ENCODE assay signal across 10 mouse cellular contexts in the genomic region with DNA sequence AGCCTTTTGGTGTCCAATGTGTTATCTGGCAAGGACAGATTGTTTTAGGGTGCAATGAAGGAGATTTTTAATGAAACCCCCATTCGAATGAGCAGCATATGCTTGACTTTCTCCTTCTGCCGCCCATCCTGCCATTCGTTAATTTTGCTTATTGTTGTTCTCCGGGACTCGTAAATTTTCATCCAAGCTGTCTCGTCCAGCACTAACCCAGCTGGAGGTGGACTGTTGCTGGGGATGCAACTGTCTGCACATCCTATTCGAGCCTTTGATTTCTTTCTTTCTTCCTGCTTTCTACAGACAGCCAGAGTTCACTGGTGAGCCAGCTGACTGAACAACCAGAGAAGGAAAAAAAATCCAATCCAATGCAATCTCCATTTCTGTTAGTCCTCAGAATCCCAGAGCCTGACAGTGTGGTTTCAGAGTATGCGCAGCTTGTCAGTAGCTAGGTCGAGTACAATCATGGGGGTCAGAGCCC.
DNase-seq lines count a peak whose midpoint lies in the region; ATAC-seq lines count a peak whose summit lies in the region.
"Had no signal": no experiment of that assay in that cellular context is flagged by ENCODE, and none has a peak within 500 bp of the region (broad histone marks: within the 10 kb centered on the region; RNA-seq: fewer than 3 reads in every experiment).

No protein-coding gene starts in this region.

- intact Hi-C loops in heart, postnatal 10 days (cut with DNase I): no loop called here
- intact Hi-C loops in heart, postnatal 25 days (cut with DNase I): no loop called here

- ATAC-seq in granulocyte monocyte progenitor cell, adult 5-6 weeks (replicated peaks; ENCODE audit: poor library complexity, severe bottlenecking): no peak
- ATAC-seq: intestine, postnatal 0 days; liver, embryonic 12.5 days had no signal

- peak; percentile 6 to 7 for DNase-seq in heart, postnatal 10 days
- DNase-seq in heart, postnatal 25 days (ENCODE audit: low spot score): no peak
- peak; percentile 9 for DNase-seq in right cerebral cortex, adult 18-20 months
- no peak for DNase-seq in right cerebral cortex, postnatal 36 days (ENCODE audit: low spot score in 2 of 2)
- DNase-seq in layer of hippocampus, postnatal 25 days (ENCODE audit: extremely low spot score in 1 of 2, low spot score in 1 of 2): peak; percentile 14 to 34
- peak; percentile 8 for DNase-seq in telencephalon, adult 2 months (ENCODE audit: low read depth, low spot score)
- no peak for DNase-seq in urinary bladder, adult 18-20 months (ENCODE audit: low spot score in 2 of 2)

Comparison
In these comparisons a context has a peak if more than half of its experiments do, and no peak if none do; other contexts are left out.
1. DNase-seq: peak in heart, postnatal 10 days (2 of 2), right cerebral cortex, adult 18-20 months (single experiment), layer of hippocampus, postnatal 25 days (2 of 2) and telencephalon, adult 2 months (single experiment); none in heart, postnatal 25 days (single experiment), right cerebral cortex, postnatal 36 days (0 of 2) and urinary bladder, adult 18-20 months (0 of 2).